ENCODE assay signal across 9 mouse cellular contexts in the genomic region with DNA sequence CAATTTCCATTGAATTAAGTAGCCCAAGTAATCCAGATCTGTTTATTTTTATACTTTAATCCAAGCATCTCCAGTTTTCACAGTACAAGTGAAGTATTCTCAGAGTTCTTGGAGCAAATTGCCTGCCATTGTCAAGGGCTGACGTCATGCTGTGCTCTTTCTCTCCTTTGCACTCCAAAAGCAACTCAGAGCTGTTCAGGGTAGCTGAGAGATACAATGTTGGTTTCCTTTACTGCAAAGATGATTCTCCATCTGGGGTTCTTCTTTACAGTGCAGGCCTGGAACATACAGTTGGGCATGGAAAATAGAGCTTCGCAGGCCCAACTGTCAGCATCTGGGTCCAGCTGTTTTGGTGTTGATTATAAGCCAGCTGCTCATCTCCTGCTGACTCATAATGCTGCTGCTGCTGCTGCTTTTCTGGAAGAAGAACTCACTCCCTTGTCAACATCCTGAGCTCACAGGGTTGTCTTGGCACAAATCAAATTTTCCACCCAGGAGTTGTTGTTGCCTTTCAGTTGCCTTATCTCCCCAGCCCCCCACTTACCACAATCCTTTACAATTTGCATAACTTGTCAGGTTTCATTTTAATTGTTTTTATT.
DNase-seq lines count a peak whose midpoint lies in the region; ATAC-seq and TF ChIP-seq lines count a peak whose summit lies in the region.
"Had no signal": no experiment of that assay in that cellular context is flagged by ENCODE, and none has a peak within 500 bp of the region (broad histone marks: within the 10 kb centered on the region; RNA-seq: fewer than 3 reads in every experiment).

No protein-coding gene starts in this region.

- TF ChIP-seq CTCF in stomach, postnatal 0 days (IDR thresholded peaks at IDR 0.05; ENCODE audit: low read depth): no peak

- no peaks in the 10 kb centered on the region for H3K36me3 ChIP-seq in hindbrain, embryonic 14.5 days (replicated peaks; ENCODE audit: control insufficient read depth, insufficient read depth)
- no peaks in the 10 kb centered on the region for H3K36me3 ChIP-seq in hindbrain, embryonic 10.5 days
- H3K36me3 ChIP-seq in stomach, postnatal 0 days (ENCODE audit: control insufficient read depth, insufficient read depth, low read length): no peaks in the 10 kb centered on the region
- H3K36me3 ChIP-seq: limb, embryonic 10.5 days; neural tube, embryonic 12.5 days had no signal

- no peaks in the 10 kb centered on the region for H3K9me3 ChIP-seq in hindbrain, embryonic 14.5 days (ENCODE audit: control insufficient read depth, low read length)
- no peaks in the 10 kb centered on the region for H3K9me3 ChIP-seq in hindbrain, embryonic 10.5 days
- H3K9me3 ChIP-seq in stomach, postnatal 0 days (ENCODE audit: control insufficient read depth, low read length): no peaks in the 10 kb centered on the region
- H3K9me3 ChIP-seq: limb, embryonic 10.5 days; neural tube, embryonic 12.5 days had no signal

- H3K9ac ChIP-seq in hindbrain, embryonic 14.5 days: no peak overlapping the region
- no peak overlapping the region for H3K9ac ChIP-seq in stomach, postnatal 0 days (ENCODE audit: low read length)
- H3K9ac ChIP-seq: neural tube, embryonic 12.5 days had no signal

- H3K4me2 ChIP-seq in hindbrain, embryonic 14.5 days (replicated peaks): no peak overlapping the region
- no peak overlapping the region for H3K4me2 ChIP-seq in stomach, postnatal 0 days (replicated peaks; ENCODE audit: low read depth)
- H3K4me2 ChIP-seq: neural tube, embryonic 12.5 days had no signal

- 35% methylated on average over 2 of the region's 2 CpGs for WGBS in hindbrain, embryonic 14.5 days
- 36% methylated on average over 2 of the region's 2 CpGs for WGBS in hindbrain, embryonic 10.5 days
- 22% methylated on average over 2 of the region's 2 CpGs for WGBS in stomach, postnatal 0 days

- no peak for DNase-seq in hindbrain, embryonic 14.5 days (ENCODE audit: low spot score)
- no peak for DNase-seq in hindbrain, embryonic 10.5 days (ENCODE audit: low spot score)
- peak; percentile 8 for DNase-seq in ovary, postnatal 14 days (ENCODE audit: low spot score)
- no peak for DNase-seq in ovary, postnatal 10 days (ENCODE audit: low spot score)
- peak; percentile 5 for DNase-seq in frontal cortex, postnatal 10 days (ENCODE audit: low spot score in 2 of 2)
- no peak for DNase-seq in stomach, postnatal 0 days (ENCODE audit: low spot score)
- DNase-seq in cerebellum, postnatal 36 days: no peak

- no peaks in the 10 kb centered on the region for H3K4me1 ChIP-seq in hindbrain, embryonic 14.5 days (replicated peaks; ENCODE audit: control insufficient read depth, insufficient read depth, low read length)
- H3K4me1 ChIP-seq in hindbrain, embryonic 10.5 days (replicated peaks): peaks cover 3% of the 10 kb centered on the region; the same call in 1 of the 2 replicates
- no peaks in the 10 kb centered on the region for H3K4me1 ChIP-seq in stomach, postnatal 0 days (replicated peaks; ENCODE audit: control insufficient read depth, insufficient read depth)
- H3K4me1 ChIP-seq: limb, embryonic 10.5 days; neural tube, embryonic 12.5 days had no signal

- peak; percentile 34; the same call in 1 of the 2 replicates for ATAC-seq in hindbrain, embryonic 14.5 days (ENCODE audit: low FRiP score)
- peak; percentile 71; the same call in 1 of the 2 replicates for ATAC-seq in stomach, postnatal 0 days (ENCODE audit: low FRiP score, low TSS enrichment)

- H3K4me3 ChIP-seq in hindbrain, embryonic 14.5 days (replicated peaks; ENCODE audit: low read length): no peak overlapping the region
- no peak overlapping the region for H3K4me3 ChIP-seq in hindbrain, embryonic 10.5 days
- H3K4me3 ChIP-seq in stomach, postnatal 0 days (ENCODE audit: low read depth, low read length): no peak overlapping the region
- H3K4me3 ChIP-seq: limb, embryonic 10.5 days; neural tube, embryonic 12.5 days had no signal

- no peaks in the 10 kb centered on the region for H3K27me3 ChIP-seq in hindbrain, embryonic 14.5 days (ENCODE audit: control insufficient read depth, insufficient read depth, low read length)
- no peaks in the 10 kb centered on the region for H3K27me3 ChIP-seq in hindbrain, embryonic 10.5 days (ENCODE audit: insufficient read depth, poor library complexity, severe bottlenecking)
- H3K27me3 ChIP-seq in stomach, postnatal 0 days (ENCODE audit: control insufficient read depth, insufficient read depth, low read length): no peaks in the 10 kb centered on the region
- H3K27me3 ChIP-seq: neural tube, embryonic 12.5 days had no signal

- no peak overlapping the region for H3K27ac ChIP-seq in hindbrain, embryonic 14.5 days
- H3K27ac ChIP-seq in hindbrain, embryonic 10.5 days: no peak overlapping the region
- no peak overlapping the region for H3K27ac ChIP-seq in stomach, postnatal 0 days (replicated peaks)
- H3K27ac ChIP-seq: limb, embryonic 10.5 days; neural tube, embryonic 12.5 days had no signal

- TF ChIP-seq EP300 in stomach, postnatal 0 days (optimal IDR thresholded peaks at IDR 0.05): no peak

Comparison
In these comparisons a context has a peak if more than half of its experiments do, and no peak if none do; other contexts are left out.
1. DNase-seq: peak in ovary, postnatal 14 days (single experiment) and frontal cortex, postnatal 10 days (2 of 2); none in hindbrain, embryonic 14.5 days (single experiment), hindbrain, embryonic 10.5 days (single experiment), ovary, postnatal 10 days (single experiment), stomach, postnatal 0 days (single experiment) and cerebellum, postnatal 36 days (0 of 2).